Mouse (Mus musculus): ENCODE measurements around the gene Rpl36a. TPM values are rescaled to one million over a fixed set of nuclear protein-coding genes. Genes with fewer than 3 reads are reported as not detected.

Gene Rpl36a
- polyA plus RNA-seq, 1 experiment from 2014 or later = 379 TPM

Other genes with a start within 250 kb of the Rpl36a start
- gene Drp2, start 181.1 kb upstream of the Rpl36a start, polyA plus RNA-seq (2015; fragmentation: Nextera tagmentation; extraction: Ambion mirVana) = 1.4 and 1.5 TPM in 2 replicates
- gene Taf7l, start 109.2 kb upstream of the Rpl36a start, polyA plus RNA-seq (2015; fragmentation: Nextera tagmentation; extraction: Ambion mirVana) = 0.10 TPM in 1 of 2 replicates, not detected in the other
- 90.9 and 105 TPM in 2 replicates for gene Timm8a1, start 43.8 kb upstream of the Rpl36a start, polyA plus RNA-seq (2015; fragmentation: Nextera tagmentation; extraction: Ambion mirVana)
- gene Btk, start 2.1 kb upstream of the Rpl36a start, polyA plus RNA-seq (2015; fragmentation: Nextera tagmentation; extraction: Ambion mirVana) = 2.4 and 3.3 TPM in 2 replicates
- 6.1 and 7.7 TPM in 2 replicates for gene Gla, start 15.5 kb downstream of the Rpl36a start, polyA plus RNA-seq (2015; fragmentation: Nextera tagmentation; extraction: Ambion mirVana)
- gene Hnrnph2, start 15.5 kb downstream of the Rpl36a start, polyA plus RNA-seq (2015; fragmentation: Nextera tagmentation; extraction: Ambion mirVana) = 136 and 138 TPM in 2 replicates
- 3.3 and 3.7 TPM in 2 replicates for gene Armcx4, start 100.9 kb downstream of the Rpl36a start, polyA plus RNA-seq (2015; fragmentation: Nextera tagmentation; extraction: Ambion mirVana)
- gene Armcx1, start 132.3 kb downstream of the Rpl36a start, polyA plus RNA-seq (2015; fragmentation: Nextera tagmentation; extraction: Ambion mirVana) = 50.9 and 51.9 TPM in 2 replicates
- 21.6 and 25.6 TPM in 2 replicates for gene Armcx6, start 165.8 kb downstream of the Rpl36a start, polyA plus RNA-seq (2015; fragmentation: Nextera tagmentation; extraction: Ambion mirVana)
- gene Armcx3, start 170.9 kb downstream of the Rpl36a start, polyA plus RNA-seq (2015; fragmentation: Nextera tagmentation; extraction: Ambion mirVana) = 79.4 and 83.4 TPM in 2 replicates
- gene Armcx2, start 223.6 kb downstream of the Rpl36a start, polyA plus RNA-seq (2015; fragmentation: Nextera tagmentation; extraction: Ambion mirVana) = 53.8 and 61.9 TPM in 2 replicates